Mouse (Mus musculus): Measurements from ENCODE around the gene Caskin1.
"Not testable (repeated sequence)": the region's sequence is repeated elsewhere in the genome, so short reads cannot be mapped to it uniquely, and the experiment has no call there.

GRCm38 (mm10) chr17:24455523-24456206 lies 32.7 kb upstream of the Caskin1 start:
- TF ChIP-seq EP300, CTCF (IDR thresholded peaks at IDR 0.05; ENCODE audit: low read depth): not testable (repeated sequence)

All from heart, postnatal 0 days (tissue).